Mouse (Mus musculus) forebrain, embryonic 10.5 days (tissue): ENCODE data around the gene Naxd. TPM values are rescaled to one million over a fixed set of nuclear protein-coding genes. Genes with fewer than 3 reads are reported as not detected.
"Not testable (repeated sequence)": the region's sequence is repeated elsewhere in the genome, so short reads cannot be mapped to it uniquely, and the experiment has no call there.

Experiments used
- DNase-seq: peaks from one replicate; pipeline ENCODE4 v3.0.0-alpha.2; 2017; ENCODE audit warnings: low spot score; ENCODE audit errors: extremely low spot score
- H3K27ac ChIP-seq: fragments of 300-500 bp; sonication (generic); 2 replicates; pipeline ENCODE4 v1.5.1; 2016; ENCODE audit warnings: mild to moderate bottlenecking
- H3K27me3 ChIP-seq: fragments of 300-500 bp; sonication (generic); 2 replicates; pipeline ENCODE4 v1.6.1; 2016; ENCODE audit warnings: mild to moderate bottlenecking; ENCODE audit not compliant: poor library complexity, severe bottlenecking
- H3K36me3 ChIP-seq: fragments of 300-500 bp; sonication (generic); replicated peaks from 2 replicates; pipeline ENCODE4 v1.6.1; 2016; ENCODE audit warnings: mild to moderate bottlenecking, moderate library complexity
- H3K4me1 ChIP-seq: fragments of 300-500 bp; sonication (generic); 2 replicates; pipeline ENCODE4 v1.6.1; 2016
- H3K4me3 ChIP-seq: fragments of 300-500 bp; sonication (generic); 2 replicates; pipeline ENCODE4 v1.5.1; 2016; ENCODE audit warnings: mild to moderate bottlenecking, moderate library complexity
- H3K9me3 ChIP-seq: fragments of 300-500 bp; sonication (generic); 2 replicates; pipeline ENCODE4 v1.6.1; 2016; ENCODE audit warnings: mild to moderate bottlenecking, moderate library complexity
- WGBS: fragments of 180-500 bp; shearing (Covaris S2); methylation state at CpG from one replicate; pipeline ENCODE4 v1.1.7; 2016; 5-methylcytosine and 5-hydroxymethylcytosine counted together
- polyA plus RNA-seq: library from polyadenylated mRNA; unstranded; fragments of >200 nt; fragmentation: Nextera tagmentation; extraction: Ambion mirVana; gene quantifications from 2 replicates; pipeline ENCODE4 v1.2.1, GENCODE M21; 2016

Naxd gene
- polyA plus RNA-seq, 1 experiment from 2014 or later: 113 TPM

- H3K36me3 ChIP-seq: no peaks in the 10 kb centered on the region
- H3K27ac ChIP-seq: no peak overlapping the region
- peaks cover 99% of the 10 kb centered on the region for H3K27me3 ChIP-seq
- peak; percentile 54 for DNase-seq
- no peaks in the 10 kb centered on the region for H3K9me3 ChIP-seq
- 2% methylated on average over 24 of the region's 24 CpGs for WGBS
- peaks cover 65% of the 10 kb centered on the region for H3K4me1 ChIP-seq
- H3K4me3 ChIP-seq: peak overlapping the region; percentile 34
These were observed 20.7 kb upstream of the Naxd start for GRCm38 (mm10) chr8:11476338-11477177.

GRCm38 (mm10) chr8:11477178-11477553 lies 20.1 kb upstream of the Naxd start:
- DNase-seq: no peak
- Histone ChIP-seq H3K36me3 (no peaks in the 10 kb centered on the region), H3K9me3 (no peaks in the 10 kb centered on the region), H3K27ac (no peak overlapping the region), H3K4me3 (peak overlapping the region; percentile 34), H3K27me3 (peaks cover 99% of the 10 kb centered on the region), H3K4me1 (peaks cover 67% of the 10 kb centered on the region)
- 5% methylated on average over 9 of the region's 9 CpGs for WGBS

DNA sequence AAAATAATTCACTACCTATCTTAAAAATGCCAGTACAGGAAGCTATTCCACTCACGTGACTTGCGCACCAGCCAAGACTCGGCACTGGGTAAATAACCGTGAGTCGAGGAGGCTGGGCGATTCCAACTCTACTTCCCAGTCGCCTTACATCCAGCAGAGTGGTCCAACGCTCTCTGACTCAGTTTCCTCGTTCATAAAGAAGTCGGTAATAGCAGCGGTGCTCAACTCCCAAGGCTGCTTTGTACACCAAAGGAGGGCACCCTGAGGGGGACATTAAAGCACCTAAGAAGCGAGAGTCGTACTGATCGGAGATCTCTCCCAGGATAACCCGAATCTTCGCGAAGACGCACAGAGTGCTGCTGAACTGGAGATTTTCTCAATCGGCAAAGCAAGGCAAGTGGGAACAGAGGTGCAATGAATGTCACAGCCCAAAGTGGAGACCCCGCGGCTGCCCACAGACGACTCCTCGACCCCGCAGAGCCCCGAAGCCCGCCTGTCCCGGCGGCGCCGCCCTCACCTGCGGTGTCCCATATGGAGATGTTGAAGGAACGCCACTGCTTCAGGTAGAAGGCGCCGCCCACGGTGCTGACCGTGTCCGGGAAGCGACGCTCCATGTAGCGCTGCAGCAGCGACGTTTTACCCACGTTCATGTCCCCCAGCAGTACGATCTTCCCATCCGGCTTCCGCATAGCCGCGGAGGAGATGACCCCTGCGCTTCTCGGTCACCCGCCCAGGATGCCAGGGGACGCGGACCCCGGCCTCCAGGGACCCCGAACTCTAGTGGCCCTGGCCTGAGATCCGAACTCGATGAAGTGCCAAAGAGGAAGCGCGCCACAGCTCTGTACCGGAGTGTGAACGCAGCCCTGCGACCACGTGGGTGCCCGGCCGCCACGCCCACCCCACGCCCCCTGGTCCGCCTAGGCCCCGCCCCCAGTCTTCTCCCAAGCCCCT lies 19.2 kb upstream of the Naxd start, which contains the start of gene Rab20:
Rab20 (minus strand) TSS at position 900 of the 951 bp plus-strand sequence.
- WGBS: under 1% methylated on average over 69 of the region's 69 CpGs
- peak within 1 kb of the TSS; percentile 30; the same call in 1 of the 2 replicates for H3K27ac ChIP-seq
- no peaks in the 10 kb centered on the region for H3K36me3 ChIP-seq
- H3K9me3 ChIP-seq: no peaks in the 10 kb centered on the region
- DNase-seq: peak; percentile 74
- peaks cover 63% of the 10 kb centered on the region for H3K4me1 ChIP-seq
- H3K4me3 ChIP-seq: peak within 1 kb of the TSS; percentile 66
- peaks cover 97% of the 10 kb centered on the region for H3K27me3 ChIP-seq

DNA sequence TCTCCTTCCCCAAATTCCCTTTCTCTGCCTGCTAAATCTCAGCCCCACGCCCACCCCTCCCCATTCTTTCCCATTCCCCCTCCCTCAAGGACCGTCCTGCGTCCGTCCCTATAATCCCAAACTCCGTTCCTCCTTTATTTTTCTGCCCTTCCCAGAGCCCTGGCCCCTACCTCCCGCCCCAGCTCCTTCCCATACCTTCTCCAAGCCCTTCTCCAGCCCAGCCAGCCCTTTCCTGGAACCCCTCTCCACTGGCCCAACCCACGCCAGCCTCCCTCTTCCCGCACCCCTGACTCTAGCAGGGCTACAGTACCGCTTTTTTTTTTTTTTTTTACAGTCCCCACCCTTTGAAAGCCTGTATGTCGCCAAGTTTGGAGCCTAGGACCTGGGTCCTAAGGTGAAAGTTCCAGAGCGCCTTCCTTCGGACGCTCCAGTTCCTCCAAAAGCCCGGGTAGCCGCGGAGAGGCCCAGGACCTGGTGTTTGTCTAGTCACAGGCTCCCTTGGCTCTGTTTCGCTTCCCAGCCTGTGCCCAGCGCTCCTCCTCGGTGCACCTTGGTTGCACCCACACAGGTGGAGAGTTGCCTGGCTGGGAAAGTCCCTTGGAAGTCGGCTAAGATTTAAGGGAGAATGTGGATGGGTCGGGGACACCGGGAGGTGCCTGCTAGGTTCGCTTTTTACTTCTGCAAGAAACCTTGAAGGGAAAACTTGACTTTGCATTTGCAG lies 18.3 kb upstream of the Naxd start:
- Histone ChIP-seq H3K9me3 (no peaks in the 10 kb centered on the region), H3K27ac (peak overlapping the region; percentile 30; the same call in 1 of the 2 replicates), H3K4me3 (peak overlapping the region; percentile 66), H3K36me3 (no peaks in the 10 kb centered on the region), H3K4me1 (peaks cover 54% of the 10 kb centered on the region), H3K27me3 (peaks cover 96% of the 10 kb centered on the region)
- peak; percentile 41 for DNase-seq
- under 1% methylated on average over 23 of the region's 23 CpGs for WGBS

DNA sequence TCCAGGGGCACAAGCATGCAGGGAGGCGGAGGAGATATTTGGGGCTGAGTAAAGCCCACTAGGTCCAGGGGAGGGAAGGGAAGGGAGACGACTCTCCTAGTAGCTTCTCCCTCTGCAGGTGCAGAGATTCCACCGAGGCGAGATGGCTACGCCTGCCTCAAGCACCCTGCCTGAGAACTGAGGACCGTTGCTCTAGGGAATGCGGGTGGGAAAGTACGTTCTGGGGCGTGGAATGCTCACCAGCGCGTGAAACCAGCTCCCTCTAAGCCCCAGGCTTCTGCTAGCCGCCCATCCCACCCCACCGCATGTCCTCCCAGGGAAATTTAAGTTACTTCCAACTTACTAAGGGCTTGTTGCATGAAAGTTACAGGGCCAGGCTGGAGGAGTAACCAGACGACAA lies 17.7 kb upstream of the Naxd start:
- peaks cover 52% of the 10 kb centered on the region for H3K4me1 ChIP-seq

GRCm38 (mm10) chr8:11481876-11482275 lies 15.4 kb upstream of the Naxd start:
- no peak overlapping the region for H3K27ac ChIP-seq
- H3K4me3 ChIP-seq: no peak overlapping the region
- H3K36me3 ChIP-seq: no peaks in the 10 kb centered on the region
- H3K9me3 ChIP-seq: no peaks in the 10 kb centered on the region
- peaks cover 39% of the 10 kb centered on the region for H3K4me1 ChIP-seq
- WGBS: 56% methylated on average over 3 of the region's 3 CpGs
- peaks cover 73% of the 10 kb centered on the region for H3K27me3 ChIP-seq
- no peak for DNase-seq

More for the DNA sequence above, 17.7 kb upstream of the Naxd start:
- no peak overlapping the region for H3K27ac ChIP-seq
- H3K9me3 ChIP-seq: no peaks in the 10 kb centered on the region
- H3K4me3 ChIP-seq: peak overlapping the region; percentile 66; the same call in 1 of the 2 replicates
- no peak for DNase-seq
- H3K27me3 ChIP-seq: peaks cover 94% of the 10 kb centered on the region
- 2% methylated on average over 14 of the region's 14 CpGs for WGBS
- H3K36me3 ChIP-seq: no peaks in the 10 kb centered on the region

DNA sequence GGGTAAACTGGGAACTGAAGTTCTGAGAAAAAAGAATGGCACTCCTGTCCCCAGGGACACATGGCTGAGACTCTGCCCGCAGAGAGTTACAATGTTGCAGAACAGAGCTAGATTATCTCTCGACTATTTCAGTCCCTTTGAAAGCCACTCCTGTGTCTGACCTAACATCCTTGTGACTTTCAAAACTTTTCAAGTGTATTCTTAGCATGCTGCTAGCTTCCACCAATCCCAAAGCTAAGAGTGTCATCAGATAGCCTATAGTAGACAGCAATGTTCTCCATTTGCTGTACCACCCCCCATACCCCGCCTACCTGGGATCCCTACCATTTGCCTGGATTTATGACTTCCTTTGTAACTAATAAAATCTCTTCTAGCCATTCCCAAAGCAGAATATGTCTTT lies 14.8 kb upstream of the Naxd start:
- 78% methylated on average over 3 of the region's 3 CpGs for WGBS

GRCm38 (mm10) chr8:11486142-11486541 lies 11.2 kb upstream of the Naxd start:
- WGBS: 28% methylated on average over 7 of the region's 7 CpGs
- DNase-seq: peak; percentile 73
- peaks cover 11% of the 10 kb centered on the region for H3K4me1 ChIP-seq
- no peak overlapping the region for H3K4me3 ChIP-seq
- H3K27ac ChIP-seq: no peak overlapping the region
- no peaks in the 10 kb centered on the region for H3K9me3 ChIP-seq
- H3K27me3 ChIP-seq: peaks cover 55% of the 10 kb centered on the region
- H3K36me3 ChIP-seq: no peaks in the 10 kb centered on the region

More for the DNA sequence above, 14.8 kb upstream of the Naxd start:
- H3K27me3 ChIP-seq: peaks cover 67% of the 10 kb centered on the region
- peaks cover 35% of the 10 kb centered on the region for H3K4me1 ChIP-seq
- H3K27ac ChIP-seq: no peak overlapping the region
- no peaks in the 10 kb centered on the region for H3K9me3 ChIP-seq
- DNase-seq: no peak
- no peaks in the 10 kb centered on the region for H3K36me3 ChIP-seq
- H3K4me3 ChIP-seq: no peak overlapping the region

DNA sequence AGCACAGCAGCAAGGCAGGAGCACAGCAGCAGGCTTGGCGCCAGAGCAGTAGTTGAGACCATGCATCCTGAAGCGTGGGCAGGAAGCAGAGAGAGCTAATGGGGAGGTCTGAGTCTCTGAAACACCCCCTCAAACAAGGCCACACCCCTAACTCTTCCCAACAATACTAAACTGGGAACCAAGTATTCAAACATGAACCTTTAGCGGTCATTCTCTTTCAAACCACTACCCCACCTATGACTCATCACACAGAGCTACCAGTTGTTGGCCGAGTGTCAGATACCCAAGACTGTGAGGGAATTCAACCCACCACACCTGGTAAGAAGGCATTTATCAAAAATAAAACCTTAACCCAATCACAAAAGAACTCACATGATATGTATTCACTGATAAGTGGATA lies 10.1 kb upstream of the Naxd start:
- no peak for DNase-seq
- no peak overlapping the region for H3K4me3 ChIP-seq
- peaks cover 7% of the 10 kb centered on the region for H3K4me1 ChIP-seq
- peaks cover 50% of the 10 kb centered on the region for H3K27me3 ChIP-seq
- no peak overlapping the region for H3K27ac ChIP-seq
- 77% methylated on average over 4 of the region's 4 CpGs for WGBS
- H3K9me3 ChIP-seq: no peaks in the 10 kb centered on the region
- no peaks in the 10 kb centered on the region for H3K36me3 ChIP-seq

GRCm38 (mm10) chr8:11492340-11492739 lies 5.0 kb upstream of the Naxd start:
- H3K4me3 ChIP-seq, H3K36me3 ChIP-seq, H3K27ac ChIP-seq, H3K4me1 ChIP-seq, DNase-seq, H3K9me3 ChIP-seq: not testable (repeated sequence)
- peaks cover 36% of the 10 kb centered on the region; the same call in 1 of the 2 replicates for H3K27me3 ChIP-seq
- WGBS: 87% methylated on average over 2 of the region's 2 CpGs

- H3K36me3 ChIP-seq: peaks cover 32% of the 10 kb centered on the region
- peaks cover 6% of the 10 kb centered on the region; the same call in 1 of the 2 replicates for H3K27me3 ChIP-seq
- DNase-seq: no peak
- H3K9me3 ChIP-seq: peaks cover 4% of the 10 kb centered on the region; the same call in 1 of the 2 replicates
- H3K27ac ChIP-seq: no peak overlapping the region
- peaks cover 19% of the 10 kb centered on the region for H3K4me1 ChIP-seq
- 80% methylated on average over 12 of the region's 12 CpGs for WGBS
- H3K4me3 ChIP-seq: peak overlapping the region; percentile 85
These were observed 975 bp downstream of the Naxd start for GRCm38 (mm10) chr8:11498281-11498680.
